Mouse (Mus musculus) thymus, postnatal 25 days (tissue): ENCODE results near the gene Ccdc38.
"Not testable (repeated sequence)": the region's sequence is repeated elsewhere in the genome, so short reads cannot be mapped to it uniquely, and the experiment has no call there.

Experiments used
- DNase-seq: peaks from one replicate; pipeline ENCODE4 v3.0.0; 2022

Gene Ccdc38

DNA sequence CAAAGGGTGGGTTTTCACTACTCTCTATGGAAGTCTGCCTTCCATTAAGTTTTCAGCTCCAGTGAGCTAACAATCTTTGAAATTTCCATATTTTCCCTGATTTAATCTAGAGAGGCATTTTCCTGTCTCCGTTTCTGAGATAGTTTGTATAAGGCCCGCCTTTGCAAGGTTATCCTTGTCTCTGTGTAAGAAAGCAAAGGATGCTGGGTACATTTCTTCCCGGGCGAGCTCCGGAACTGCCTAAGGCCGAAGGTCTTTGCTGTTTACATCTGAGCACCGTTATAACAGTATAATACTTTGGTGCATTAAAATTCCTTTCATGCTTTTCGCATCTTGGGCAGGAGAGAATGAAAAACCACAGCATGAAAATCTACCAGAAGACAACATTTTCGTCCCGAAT is 9.4 kb downstream of the Ccdc38 start:
- DNase-seq, result no peak

DNA sequence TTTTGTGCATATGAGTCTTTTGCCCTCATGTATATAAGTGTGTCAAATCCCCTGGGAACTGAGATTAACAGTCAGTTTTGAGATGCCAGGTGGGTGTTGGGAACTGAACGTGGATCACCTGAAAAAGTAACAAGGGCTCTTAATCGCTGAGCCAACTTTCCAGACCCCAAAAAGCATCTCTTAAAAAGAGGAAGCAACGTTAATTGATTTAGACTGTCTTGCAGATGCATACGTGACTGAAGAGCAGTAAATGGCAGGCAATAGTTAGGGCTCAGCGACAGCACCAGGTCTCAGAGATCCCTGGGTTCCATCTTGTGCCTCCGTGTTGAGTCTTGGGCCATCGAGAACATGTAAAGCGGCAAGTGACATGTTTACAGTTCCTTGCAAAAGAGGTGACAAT is 12.2 kb downstream of the Ccdc38 start:
- no peak for DNase-seq

GRCm38 (mm10) chr10:93557971-93558370 is 17.5 kb downstream of the Ccdc38 start:
- DNase-seq, result not testable (repeated sequence)

DNA sequence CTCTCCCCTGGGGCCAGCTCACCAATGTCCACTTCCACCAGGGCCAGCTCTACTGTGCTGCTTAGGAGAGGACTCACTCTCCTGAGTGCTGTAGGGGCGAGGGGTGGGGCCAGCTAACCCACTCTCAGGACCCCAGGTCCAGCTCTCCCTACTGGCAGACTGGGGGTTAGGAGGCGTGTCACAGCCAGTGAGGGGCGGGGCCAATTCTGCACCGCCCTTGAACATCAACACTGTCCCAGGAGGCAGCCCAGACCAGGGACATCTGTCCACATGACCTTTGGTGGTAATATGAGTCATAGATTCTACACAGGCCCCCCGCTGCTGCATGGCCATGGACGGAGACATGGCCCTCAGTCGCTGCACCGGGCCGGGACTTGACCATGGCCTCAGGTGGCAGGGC is 19.4 kb downstream of the Ccdc38 start:
- no peak for DNase-seq

DNA sequence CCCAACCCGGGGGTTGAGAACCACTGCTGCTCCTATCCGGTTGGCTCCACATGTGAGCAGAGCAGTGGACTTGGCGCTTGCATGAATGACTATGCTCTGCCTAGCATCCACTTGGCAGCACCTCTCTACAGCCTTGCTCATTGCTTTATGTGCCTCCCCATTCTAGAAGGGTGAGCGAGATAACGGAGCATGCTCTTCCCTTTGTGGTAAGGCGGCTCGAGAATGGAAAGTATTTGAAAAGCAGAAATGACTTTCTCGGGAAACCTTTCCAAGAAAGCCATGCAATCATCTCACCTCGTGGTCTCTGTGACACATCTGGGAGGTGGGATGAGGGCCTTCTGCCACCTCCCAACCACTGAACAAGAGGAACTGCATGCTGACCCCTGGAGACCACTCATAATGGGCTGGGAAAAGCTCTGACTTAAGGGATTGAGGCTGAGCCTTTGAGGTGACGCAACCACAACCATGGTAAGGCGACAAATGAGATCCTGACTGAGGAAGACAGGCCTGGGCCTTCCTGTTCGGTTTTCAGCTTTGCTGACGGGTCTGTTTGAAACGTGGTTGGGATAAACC is 24.2 kb downstream of the Ccdc38 start:
- no peak for DNase-seq

- DNase-seq, result no peak
Observed at GRCm38 (mm10) chr10:93567066-93567465, 26.6 kb downstream of the Ccdc38 start.

GRCm38 (mm10) chr10:93567841-93568566 is 27.6 kb downstream of the Ccdc38 start:
- no peak for DNase-seq

GRCm38 (mm10) chr10:93568671-93569070 is 28.2 kb downstream of the Ccdc38 start:
- no peak for DNase-seq

GRCm38 (mm10) chr10:93572209-93572608 is 31.8 kb downstream of the Ccdc38 start:
- no peak for DNase-seq

DNA sequence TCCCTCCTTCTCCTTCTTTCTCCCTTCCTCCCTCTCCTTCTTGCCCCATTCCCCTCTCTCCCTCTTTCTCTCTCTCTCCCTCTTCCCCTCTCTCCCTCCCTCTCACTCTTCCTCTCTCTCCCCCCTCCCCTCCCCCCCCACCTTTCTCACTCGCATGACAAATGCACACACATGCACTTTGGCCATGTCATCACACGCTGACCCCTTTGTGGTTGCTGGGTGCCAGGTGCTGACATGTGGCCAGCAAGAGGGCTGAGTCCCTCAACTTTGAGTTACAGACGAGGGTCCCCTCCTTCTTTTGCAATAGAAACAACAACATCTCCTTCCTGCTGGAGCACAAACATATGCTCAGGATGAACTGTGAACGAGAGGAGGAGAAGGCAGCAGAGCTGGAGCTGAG is 34.5 kb downstream of the Ccdc38 start:
- no peak for DNase-seq

GRCm38 (mm10) chr10:93575960-93576359 is 35.5 kb downstream of the Ccdc38 start:
- no peak for DNase-seq

GRCm38 (mm10) chr10:93577271-93577886 is 36.9 kb downstream of the Ccdc38 start:
- peak; percentile 63 for DNase-seq

- no peak for DNase-seq
Observed at GRCm38 (mm10) chr10:93588796-93589195, 48.4 kb downstream of the Ccdc38 start.

GRCm38 (mm10) chr10:93589281-93589848 is 48.9 kb downstream of the Ccdc38 start, which contains the start of gene Snrpf:
TSS of gene Snrpf (minus strand) at chr10:93589706.
- DNase-seq, result peak; percentile 95

DNA sequence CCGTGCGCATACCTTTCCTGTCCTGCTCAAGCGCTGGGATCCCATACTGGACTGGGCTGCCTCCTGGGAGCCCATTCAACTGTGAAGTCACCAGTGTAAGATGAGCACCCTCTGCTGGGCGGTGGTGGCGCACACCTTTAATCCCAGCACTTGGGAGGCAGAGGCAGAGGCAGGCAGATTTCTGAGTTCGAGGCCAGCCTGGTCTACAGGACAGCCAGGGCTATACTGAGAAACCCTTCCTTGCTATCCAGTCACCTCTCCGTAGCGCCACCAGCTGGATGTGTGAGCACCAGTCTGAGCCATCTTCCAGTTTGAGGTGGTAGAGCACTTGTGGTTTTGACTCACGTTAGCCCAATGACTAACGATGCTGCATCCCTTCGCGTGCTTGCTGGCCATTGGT is 52.0 kb downstream of the Ccdc38 start:
- DNase-seq, result peak; percentile 45

DNA sequence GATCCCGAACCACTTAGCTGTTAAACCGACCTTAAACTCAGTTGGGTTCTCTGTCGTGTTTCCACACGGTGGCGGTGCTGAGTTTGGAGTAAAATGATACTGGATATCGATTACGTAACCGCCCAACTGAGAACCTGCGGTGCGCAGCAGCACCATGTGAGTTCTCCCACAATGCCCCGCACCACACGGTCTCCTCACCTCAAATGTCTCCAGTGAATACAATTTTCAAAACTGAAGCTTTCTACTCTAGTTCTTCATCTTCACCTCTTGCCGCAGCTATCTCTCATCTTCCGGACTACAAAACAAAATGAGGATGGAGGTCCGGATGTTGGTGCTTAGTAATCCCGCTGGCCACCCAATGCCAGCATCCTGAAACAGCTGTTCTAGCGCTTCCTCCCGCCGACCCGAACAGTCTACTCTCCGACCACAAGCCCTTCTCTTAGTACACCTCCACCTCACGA is 53.6 kb downstream of the Ccdc38 start:
- peak; percentile 77 for DNase-seq

DNA sequence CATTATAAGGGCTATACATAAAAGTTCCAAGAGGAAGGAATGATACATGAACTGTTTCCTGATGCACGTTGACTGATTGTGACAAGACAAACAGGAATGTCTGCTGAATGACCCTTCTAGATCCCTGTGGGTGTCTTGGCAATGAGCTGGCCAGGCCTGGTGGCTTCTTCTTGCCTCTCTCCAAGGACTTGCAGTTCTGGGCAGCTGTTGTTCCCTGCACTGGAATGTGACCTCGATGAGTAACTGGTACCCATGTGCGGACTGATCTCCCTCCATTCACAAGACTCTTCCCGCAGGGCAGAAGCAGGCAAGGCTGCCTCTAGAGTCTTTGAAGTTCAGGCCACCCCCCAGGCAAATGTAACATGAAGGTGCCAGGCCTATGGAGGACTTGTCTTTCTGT is 55.4 kb downstream of the Ccdc38 start:
- no peak for DNase-seq

DNA sequence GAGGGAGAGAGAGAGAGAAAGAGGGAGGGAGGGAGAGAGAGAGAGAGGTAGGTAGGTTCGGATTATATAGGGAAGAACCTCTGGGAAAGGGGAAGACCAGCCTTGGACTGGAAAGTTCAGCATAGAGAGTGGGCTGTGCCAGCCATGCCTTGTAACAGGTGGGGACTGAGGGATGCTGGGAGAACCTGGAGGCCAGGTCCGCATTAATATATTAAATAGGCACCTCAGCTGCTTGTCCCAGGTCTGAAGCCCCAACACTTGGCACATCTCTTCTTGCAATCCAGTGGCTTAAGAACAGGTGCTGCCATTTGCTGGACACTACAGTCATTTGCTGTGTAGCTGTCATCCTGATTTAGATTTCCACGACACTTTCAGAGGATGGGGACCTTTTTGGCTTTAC is 56.2 kb downstream of the Ccdc38 start:
- no peak for DNase-seq

- DNase-seq, result no peak
Observed at GRCm38 (mm10) chr10:93602309-93602708, 61.9 kb downstream of the Ccdc38 start.

DNA sequence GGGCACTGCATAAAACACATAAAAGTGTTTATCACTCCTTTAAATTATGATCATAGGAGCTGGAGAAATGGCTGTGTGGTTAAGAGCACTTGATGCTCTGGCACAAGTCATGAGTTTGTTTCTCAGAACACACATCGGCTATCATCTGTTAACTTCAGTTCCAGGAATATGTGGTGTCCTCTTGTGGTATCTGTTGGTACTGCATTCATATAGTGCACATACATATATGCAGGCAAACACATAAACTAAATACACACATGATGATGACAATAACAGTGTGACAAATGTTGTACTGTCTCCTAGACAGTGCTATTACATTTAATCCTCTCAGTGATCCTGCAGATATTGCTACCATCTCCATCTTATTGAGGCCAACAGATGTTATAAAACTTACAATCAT is 62.8 kb downstream of the Ccdc38 start:
- no peak for DNase-seq

- no peak for DNase-seq
Observed at GRCm38 (mm10) chr10:93606326-93606725, 65.9 kb downstream of the Ccdc38 start.

DNA sequence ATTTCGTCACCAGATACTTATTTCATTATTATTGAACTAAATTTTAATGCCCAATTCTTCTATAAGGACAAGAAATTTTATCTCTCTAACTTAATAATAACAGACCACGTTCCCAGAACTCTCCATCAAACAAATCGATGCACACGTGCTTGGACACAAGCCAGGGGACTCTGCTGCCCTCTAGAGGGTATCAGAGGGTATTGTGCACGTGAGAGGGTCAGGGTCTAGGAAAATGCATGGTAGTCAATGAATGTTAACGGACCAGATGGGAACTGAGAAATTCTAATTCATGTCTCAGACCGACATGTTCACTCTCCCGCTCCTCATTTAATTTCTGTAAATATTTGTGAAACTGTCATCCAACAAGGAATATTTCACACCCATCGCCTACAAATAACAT is 67.6 kb downstream of the Ccdc38 start:
- DNase-seq, result peak; percentile 14

- no peak for DNase-seq
Observed at GRCm38 (mm10) chr10:93609236-93609635, 68.8 kb downstream of the Ccdc38 start.

DNA sequence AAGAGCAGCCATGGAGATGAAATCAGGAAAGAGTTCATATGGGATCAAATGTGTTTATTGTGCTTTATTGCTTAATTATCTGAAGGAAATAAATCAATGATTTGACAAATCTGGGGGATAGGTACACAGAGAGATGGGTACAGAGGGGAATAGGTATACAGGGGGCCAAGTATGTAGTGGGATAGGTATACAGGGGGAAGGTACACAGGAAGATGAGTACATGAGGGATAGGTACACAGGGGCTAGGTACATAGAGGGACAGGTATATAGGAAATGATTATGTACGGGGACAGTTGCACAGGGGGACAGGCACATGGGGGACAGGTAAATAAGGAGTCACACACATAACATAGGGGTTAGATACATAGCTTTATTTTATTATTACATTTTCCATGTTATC is 70.5 kb downstream of the Ccdc38 start:
- no peak for DNase-seq
